Mouse (Mus musculus): ENCODE data around the gene Lsm4. TPM values are rescaled to one million over a fixed set of nuclear protein-coding genes. Genes with fewer than 3 reads are reported as not detected.

The Lsm4 gene
- total RNA-seq (2014; rRNA removed; ENCODE audit: low replicate concordance) (438 and 495 TPM in 2 replicates), polyA plus RNA-seq (2015; fragmentation: Nextera tagmentation; extraction: Ambion mirVana) (202 and 205 TPM in 2 replicates)

DNA sequence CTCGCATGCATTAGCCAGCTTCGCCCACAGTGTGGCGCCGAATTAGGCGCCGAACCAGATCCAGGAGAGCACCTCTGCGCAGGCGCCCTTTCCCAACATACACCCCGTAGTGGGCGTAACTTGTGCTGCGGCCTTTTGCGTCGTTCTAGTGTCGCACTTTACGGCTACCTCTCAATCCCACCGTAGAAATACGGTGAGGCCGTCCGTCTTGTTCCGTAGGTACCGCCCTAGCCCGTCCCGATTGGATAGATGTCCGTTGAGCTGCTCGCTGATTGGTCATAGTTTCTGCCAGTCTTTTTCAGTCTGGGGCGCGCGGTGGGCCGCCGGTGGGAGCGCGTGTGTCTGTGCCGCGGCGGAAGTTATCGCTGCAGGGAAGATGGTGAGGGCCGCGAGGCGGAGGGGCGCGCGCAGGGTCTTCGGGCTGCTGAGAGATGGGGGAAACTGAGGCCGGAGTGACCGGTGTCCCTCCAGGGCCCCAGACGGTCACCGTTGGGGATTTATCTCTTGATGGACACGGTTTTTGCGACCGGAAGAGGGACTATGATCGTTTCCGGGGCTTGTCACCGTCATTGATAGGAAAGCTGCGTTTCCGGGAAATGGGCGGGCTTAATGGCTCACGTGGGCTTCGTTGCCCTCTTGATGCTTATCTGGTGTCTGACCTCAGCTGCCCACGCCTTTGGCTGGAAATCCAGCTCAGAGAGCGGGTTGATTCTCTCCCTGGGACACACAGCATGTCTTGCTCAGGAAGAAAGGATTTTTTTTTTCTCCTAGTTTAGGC is at the start of gene Lsm4:
Lsm4 (plus strand) TSS at position 170 of the 778 bp plus-strand sequence.
- peak within 1 kb of the TSS; percentile 60 for H3K4me2 ChIP-seq (ENCODE audit: low read depth, low read length)
- TF ChIP-seq CTCF (IDR thresholded peaks at IDR 0.05; ENCODE audit: low read depth) (peak; percentile 89), EP300 (IDR thresholded peaks at IDR 0.05; ENCODE audit: low read depth) (peak; percentile 77; the same call in 1 of the 2 replicates)
- WGBS, result under 1% methylated on average over 60 of the region's 60 CpGs
- peaks cover 12% of the 10 kb centered on the region for H3K4me1 ChIP-seq (ENCODE audit: control insufficient read depth, insufficient read depth)
- peak within 1 kb of the TSS; percentile 65 for H3K9ac ChIP-seq (replicated peaks; ENCODE audit: low read depth, low read length)
- peak within 1 kb of the TSS; percentile 96 for H3K27ac ChIP-seq (ENCODE audit: low read depth)
- ATAC-seq (ENCODE audit: insufficient read depth, low read depth) (peak; percentile 96), DNase-seq (ENCODE audit: low spot score) (peak; percentile 100)
- peak within 1 kb of the TSS; percentile 67 for H3K4me3 ChIP-seq (ENCODE audit: low read depth, low read length)
- H3K27me3 ChIP-seq (ENCODE audit: control insufficient read depth, insufficient read depth, low read length), result no peaks in the 10 kb centered on the region
- 0 out of 2 replicates have a peak, but pooled peaks cover 5% of the 10 kb centered on the region for H3K36me3 ChIP-seq (replicated peaks; ENCODE audit: control insufficient read depth, insufficient read depth, low read length)
- no peaks in the 10 kb centered on the region for H3K9me3 ChIP-seq (replicated peaks; ENCODE audit: control insufficient read depth, low read length)

DNA sequence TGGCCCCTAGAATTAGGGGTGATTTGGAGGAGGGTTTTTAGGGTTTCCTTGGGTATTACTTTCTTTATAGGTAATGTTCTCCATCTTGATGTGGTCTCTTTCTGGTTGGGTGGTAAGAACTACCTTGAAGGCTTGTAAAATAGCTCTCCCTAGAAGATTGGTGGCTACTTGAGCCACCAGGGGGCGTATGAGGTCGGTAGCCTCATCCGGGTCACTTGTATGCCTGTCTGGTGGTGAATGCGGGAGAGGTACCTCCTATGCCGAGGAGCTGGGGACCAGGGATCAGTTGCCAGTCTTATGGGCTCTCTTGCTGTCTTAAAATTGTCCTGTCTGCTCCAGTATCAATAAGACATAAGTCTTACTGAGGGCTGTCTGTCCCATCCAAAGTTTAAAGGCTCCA is 47.9 kb upstream of the Lsm4 start:
- no peaks in the 10 kb centered on the region for H3K9me3 ChIP-seq (replicated peaks; ENCODE audit: control insufficient read depth, low read length)
- ATAC-seq (ENCODE audit: insufficient read depth, low read depth), result no peak
- no peak for DNase-seq (ENCODE audit: low spot score)
- H3K4me3 ChIP-seq (ENCODE audit: low read depth, low read length), result no peak overlapping the region
- TF ChIP-seq EP300 (IDR thresholded peaks at IDR 0.05; ENCODE audit: low read depth) (no peak), CTCF (IDR thresholded peaks at IDR 0.05; ENCODE audit: low read depth) (peak; percentile 62)
- 11% methylated on average over 5 of the region's 5 CpGs for WGBS
- no peak overlapping the region for H3K27ac ChIP-seq (ENCODE audit: low read depth)
- H3K4me1 ChIP-seq (ENCODE audit: control insufficient read depth, insufficient read depth), result 0 out of 2 replicates have a peak, but pooled peaks cover 2% of the 10 kb centered on the region
- no peaks in the 10 kb centered on the region for H3K36me3 ChIP-seq (replicated peaks; ENCODE audit: control insufficient read depth, insufficient read depth, low read length)
- no peak overlapping the region for H3K9ac ChIP-seq (replicated peaks; ENCODE audit: low read depth, low read length)
- H3K4me2 ChIP-seq (ENCODE audit: low read depth, low read length), result no peak overlapping the region
- H3K27me3 ChIP-seq (ENCODE audit: control insufficient read depth, insufficient read depth, low read length), result 0 out of 2 replicates have a peak, but pooled peaks cover 4% of the 10 kb centered on the region

DNA sequence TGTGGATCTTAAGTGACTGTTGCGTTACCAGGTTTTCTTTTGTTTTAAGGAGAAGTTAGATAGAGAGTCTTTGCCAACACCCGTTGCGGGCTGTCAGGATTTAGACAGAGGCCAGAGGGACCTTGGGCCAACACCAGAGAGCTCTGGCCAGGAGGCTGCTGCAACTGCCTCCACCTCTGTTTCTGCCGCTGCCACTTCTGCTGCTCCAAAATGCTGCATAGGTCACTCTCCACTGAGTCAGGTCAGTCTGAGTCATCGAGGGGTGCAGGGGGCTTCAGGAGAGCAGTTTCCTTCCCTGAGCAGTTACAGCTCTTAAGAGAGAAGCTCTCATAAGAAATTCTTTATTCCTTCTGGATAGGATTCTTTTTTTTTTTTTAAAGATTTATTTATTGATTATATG is 46.0 kb upstream of the Lsm4 start:
- Histone ChIP-seq H3K36me3 (replicated peaks; ENCODE audit: control insufficient read depth, insufficient read depth, low read length) (no peaks in the 10 kb centered on the region), H3K4me2 (ENCODE audit: low read depth, low read length) (no peak overlapping the region), H3K4me1 (ENCODE audit: control insufficient read depth, insufficient read depth) (peaks cover 14% of the 10 kb centered on the region), H3K27me3 (ENCODE audit: control insufficient read depth, insufficient read depth, low read length) (no peaks in the 10 kb centered on the region), H3K27ac (ENCODE audit: low read depth) (no peak overlapping the region), H3K4me3 (ENCODE audit: low read depth, low read length) (no peak overlapping the region), H3K9me3 (replicated peaks; ENCODE audit: control insufficient read depth, low read length) (no peaks in the 10 kb centered on the region), H3K9ac (replicated peaks; ENCODE audit: low read depth, low read length) (no peak overlapping the region)
- 74% methylated on average over 5 of the region's 5 CpGs for WGBS
- TF ChIP-seq EP300 (IDR thresholded peaks at IDR 0.05; ENCODE audit: low read depth), result no peak
- TF ChIP-seq CTCF (IDR thresholded peaks at IDR 0.05; ENCODE audit: low read depth), result no peak
- DNase-seq (ENCODE audit: low spot score) (no peak), ATAC-seq (ENCODE audit: insufficient read depth, low read depth) (no peak)

DNA sequence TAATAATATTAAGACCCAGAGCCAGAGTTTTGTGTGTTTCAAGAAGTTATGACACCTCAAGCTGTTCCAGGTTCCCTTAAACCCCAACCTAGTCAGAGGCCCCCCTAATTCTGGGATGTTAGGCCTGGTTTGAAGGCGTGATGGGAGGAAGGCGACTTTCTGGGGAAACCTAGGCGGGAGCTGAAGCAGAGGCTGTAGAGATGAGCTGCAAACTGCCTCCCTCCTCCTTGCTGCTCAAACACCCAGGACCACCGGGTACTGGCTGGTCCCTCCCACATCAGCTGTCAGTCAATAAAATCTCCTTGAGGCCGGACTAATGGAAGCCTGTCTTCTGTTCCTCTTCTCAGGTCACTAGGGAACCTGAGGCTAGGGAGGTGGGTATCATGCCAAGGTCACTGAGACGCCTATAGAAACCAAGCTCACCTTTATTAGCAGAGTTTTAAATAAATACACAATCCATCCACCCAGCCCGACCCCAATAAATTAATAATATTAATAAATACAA is 44.0 kb upstream of the Lsm4 start:
- H3K36me3 ChIP-seq (replicated peaks; ENCODE audit: control insufficient read depth, insufficient read depth, low read length), result no peaks in the 10 kb centered on the region
- peak overlapping the region; percentile 46 for H3K4me3 ChIP-seq (ENCODE audit: low read depth, low read length)
- no peaks in the 10 kb centered on the region for H3K27me3 ChIP-seq (ENCODE audit: control insufficient read depth, insufficient read depth, low read length)
- TF ChIP-seq CTCF (IDR thresholded peaks at IDR 0.05; ENCODE audit: low read depth), result no peak
- no peak for TF ChIP-seq EP300 (IDR thresholded peaks at IDR 0.05; ENCODE audit: low read depth)
- peak overlapping the region; percentile 63; the same call in 1 of the 2 replicates for H3K27ac ChIP-seq (ENCODE audit: low read depth)
- no peak for DNase-seq (ENCODE audit: low spot score)
- H3K9me3 ChIP-seq (replicated peaks; ENCODE audit: control insufficient read depth, low read length), result no peaks in the 10 kb centered on the region
- H3K4me2 ChIP-seq (ENCODE audit: low read depth, low read length), result peak overlapping the region; percentile 62
- no peak for ATAC-seq (ENCODE audit: insufficient read depth, low read depth)
- H3K4me1 ChIP-seq (ENCODE audit: control insufficient read depth, insufficient read depth), result peaks cover 25% of the 10 kb centered on the region
- WGBS, result 59% methylated on average over 7 of the region's 7 CpGs
- no peak overlapping the region for H3K9ac ChIP-seq (replicated peaks; ENCODE audit: low read depth, low read length)

DNA sequence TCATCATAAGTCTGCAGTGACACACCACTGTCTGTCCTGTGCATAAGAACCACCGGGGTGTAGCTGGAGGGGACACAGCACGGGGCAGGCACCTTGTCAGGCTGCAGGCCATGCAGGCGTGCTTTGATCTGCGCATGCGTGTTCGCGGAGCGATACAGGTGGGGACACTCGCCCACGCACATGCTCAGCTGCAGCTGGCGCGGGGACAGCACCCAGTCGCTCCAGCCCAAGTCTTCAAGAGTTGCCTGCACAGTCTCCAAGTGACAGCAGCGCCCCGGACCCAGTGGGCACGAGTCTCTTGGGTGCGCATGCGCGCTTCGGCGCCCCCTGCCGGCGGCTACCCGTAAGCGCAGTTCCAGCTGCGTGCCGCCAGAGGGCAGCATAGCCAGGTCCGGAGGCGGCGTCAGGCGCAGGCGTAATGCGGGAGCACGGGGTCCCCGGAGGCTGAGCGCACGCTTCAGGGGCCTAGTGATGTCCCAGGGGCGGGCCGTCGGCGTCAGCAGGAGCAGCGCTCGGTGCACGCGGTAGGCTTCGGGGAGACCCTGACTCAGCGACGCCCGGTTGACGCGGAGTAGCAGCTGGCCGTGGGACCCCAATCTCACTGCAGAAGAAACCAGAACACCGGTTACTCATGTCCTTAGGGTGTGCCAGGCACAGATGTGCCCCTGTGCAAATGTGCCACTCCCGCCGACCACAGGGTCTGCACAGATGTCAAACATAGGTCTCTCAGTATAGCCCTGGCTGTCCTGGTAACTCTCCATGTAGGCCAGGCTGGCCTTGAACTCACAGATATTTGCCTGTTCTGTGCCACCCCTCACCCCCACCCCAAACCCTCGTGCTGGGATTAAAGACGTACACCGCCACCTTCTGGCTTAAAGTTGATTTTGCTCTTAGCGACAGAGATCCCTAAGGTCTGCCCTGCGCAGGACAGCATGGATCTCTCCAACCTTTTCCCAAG is 43.2 kb upstream of the Lsm4 start:
- DNase-seq (ENCODE audit: low spot score) (peak; percentile 81), ATAC-seq (ENCODE audit: insufficient read depth, low read depth) (peak; percentile 82)
- Histone ChIP-seq H3K9me3 (replicated peaks; ENCODE audit: control insufficient read depth, low read length) (no peaks in the 10 kb centered on the region), H3K27me3 (ENCODE audit: control insufficient read depth, insufficient read depth, low read length) (no peaks in the 10 kb centered on the region), H3K4me3 (ENCODE audit: low read depth, low read length) (peak overlapping the region; percentile 46), H3K9ac (replicated peaks; ENCODE audit: low read depth, low read length) (peak overlapping the region; percentile 16; the same call in 1 of the 2 replicates), H3K27ac (ENCODE audit: low read depth) (peak overlapping the region; percentile 63), H3K36me3 (replicated peaks; ENCODE audit: control insufficient read depth, insufficient read depth, low read length) (no peaks in the 10 kb centered on the region), H3K4me2 (ENCODE audit: low read depth, low read length) (peak overlapping the region; percentile 62), H3K4me1 (ENCODE audit: control insufficient read depth, insufficient read depth) (peaks cover 33% of the 10 kb centered on the region)
- TF ChIP-seq CTCF (IDR thresholded peaks at IDR 0.05; ENCODE audit: low read depth) (peak; percentile 100), EP300 (IDR thresholded peaks at IDR 0.05; ENCODE audit: low read depth) (peak; percentile 76)
- 2% methylated on average over 60 of the region's 60 CpGs for WGBS
